Mouse (Mus musculus) heart, postnatal 0 days (tissue): ENCODE measurements around the gene Zswim4.

ENCODE experiments used
- CTCF ChIP-seq: IDR thresholded peaks from 2 replicates; pipeline ENCODE4 v1.5.1; 2016; ENCODE audit warnings: antibody characterized with exemption, control low read depth, low read depth
- EP300 ChIP-seq: IDR thresholded peaks from 2 replicates; pipeline ENCODE4 v1.6.1; 2016; ENCODE audit warnings: antibody characterized with exemption, low read depth

GRCm38 (mm10) chr8:84206666-84207065 lies 30.2 kb downstream of the Zswim4 start:
- TF ChIP-seq CTCF = 0 out of 2 replicates have a peak, but pooled peaks have one; percentile 10
- TF ChIP-seq EP300 = no peak
